Mouse (Mus musculus) monocyte, adult 5-6 weeks (primary cell): Measurements from ENCODE around the gene Tgm6. TPM values are rescaled to one million over a fixed set of nuclear protein-coding genes. Genes with fewer than 3 reads are reported as not detected.

ENCODE experiments used
- ATAC-seq: fragments of 153-309, 156-312 bp; replicated peaks from 2 replicates; pipeline ENCODE4 v1.8.0; 2017; ENCODE audit warnings: mild to moderate bottlenecking; ENCODE audit not compliant: low TSS enrichment, insufficient number of reproducible peaks, severe bottlenecking, poor library complexity, low FRiP score
- total RNA-seq: library from RNA; stranded (forward); fragments of 200-1000, 200-491, 200-594 nt; gene quantifications from 3 replicates; pipeline ENCODE4 v1.2.3, GENCODE M21; 2017

The Tgm6 gene
- total RNA-seq, 1 experiment from 2014 or later: not detected

GRCm38 (mm10) chr2:130171674-130172073 lies 59.5 kb downstream of the Tgm6 start:
- ATAC-seq: no peak

- no peak for ATAC-seq
Measured at GRCm38 (mm10) chr2:130176820-130177219, 64.6 kb downstream of the Tgm6 start.

GRCm38 (mm10) chr2:130178381-130178705 lies 66.1 kb downstream of the Tgm6 start:
- ATAC-seq: no peak

- ATAC-seq: peak; percentile 92
Measured at GRCm38 (mm10) chr2:130178706-130179506, 66.7 kb downstream of the Tgm6 start, which contains the start of gene Snrpb. Snrpb (minus strand) TSS chr2:130179403.

- ATAC-seq: no peak
Measured at GRCm38 (mm10) chr2:130179507-130180019, 67.3 kb downstream of the Tgm6 start.

GRCm38 (mm10) chr2:130188391-130188790 lies 76.2 kb downstream of the Tgm6 start:
- ATAC-seq: no peak

GRCm38 (mm10) chr2:130194894-130195293 lies 82.7 kb downstream of the Tgm6 start, which contains the start of gene Tmc2:
Tmc2 (plus strand) TSS chr2:130195194.
- no peak for ATAC-seq

- no peak for ATAC-seq
Measured at GRCm38 (mm10) chr2:130200961-130201360, 88.7 kb downstream of the Tgm6 start.

Other genes with a start within 250 kb of the Tgm6 start
- gene Tgm3, start 100.1 kb upstream of the Tgm6 start, total RNA-seq: 4.0 to 8.1 TPM (median 6.0 TPM) in 3 replicates
- gene Snrpb, start 67.0 kb downstream of the Tgm6 start, total RNA-seq: 172 to 203 TPM (median 176 TPM) in 3 replicates
- not detected in 3 replicates for gene Tmc2, start 82.8 kb downstream of the Tgm6 start, total RNA-seq
- gene Nop56, start 162.0 kb downstream of the Tgm6 start, total RNA-seq: 156 to 208 TPM (median 163 TPM) in 3 replicates
- gene Idh3b, start 172.1 kb downstream of the Tgm6 start, total RNA-seq: 103 to 169 TPM (median 112 TPM) in 3 replicates
- gene Ebf4, start 182.8 kb downstream of the Tgm6 start, total RNA-seq: not detected in 3 replicates